Mouse (Mus musculus): ENCODE results near the gene Lyg1.
"Not testable (repeated sequence)": the region's sequence is repeated elsewhere in the genome, so short reads cannot be mapped to it uniquely, and the experiment has no call there.

Gene Lyg1

GRCm38 (mm10) chr1:37957659-37958058 lies at the start of gene Lyg1:
TSS of gene Lyg1 (minus strand) at chr1:37957759.
- DNase-seq, result no peak

DNA sequence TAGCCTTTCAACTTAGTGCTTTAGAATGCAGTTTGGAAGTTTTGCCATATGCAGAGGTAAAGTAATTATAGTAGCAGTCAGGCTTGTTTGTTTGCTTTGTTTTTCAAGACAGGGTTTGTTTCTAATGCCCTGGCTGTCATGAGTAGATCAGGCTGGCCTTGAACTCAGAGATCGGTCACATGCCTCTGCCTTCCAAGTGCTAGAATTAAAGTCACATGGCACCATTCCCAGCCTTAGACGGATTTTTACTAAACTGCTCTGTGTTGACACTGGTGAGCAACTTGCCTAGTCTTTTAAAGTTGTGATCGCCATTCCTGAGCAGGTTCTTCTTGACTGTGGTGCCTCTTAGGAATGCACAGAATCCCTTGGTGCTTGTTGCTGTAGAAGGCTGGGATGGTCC lies 49.2 kb upstream of the Lyg1 start:
- no peak for DNase-seq

GRCm38 (mm10) chr1:38003046-38003445 lies 45.5 kb upstream of the Lyg1 start:
- DNase-seq, result no peak

GRCm38 (mm10) chr1:38001956-38002355 lies 44.4 kb upstream of the Lyg1 start:
- DNase-seq, result no peak

DNA sequence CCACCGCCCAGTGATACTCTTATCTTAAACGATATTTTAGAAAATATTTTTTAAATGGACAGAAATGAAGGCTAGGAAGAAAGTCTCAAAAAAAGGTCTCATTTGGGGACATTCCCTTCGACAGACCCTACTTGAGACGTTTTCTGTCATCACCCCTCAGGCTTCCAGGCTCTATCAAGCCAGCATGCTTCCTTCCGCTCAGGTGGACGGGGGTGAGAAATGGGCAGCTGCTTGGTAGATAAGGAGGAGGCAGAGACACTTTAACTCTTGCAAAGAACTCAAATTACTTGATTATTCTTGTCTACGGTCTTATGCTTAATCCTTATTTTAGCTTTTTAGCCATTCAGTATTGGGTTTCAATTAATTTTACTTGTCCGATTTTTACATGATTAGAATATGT lies 43.3 kb upstream of the Lyg1 start:
- no peak for DNase-seq

GRCm38 (mm10) chr1:37999552-37999951 lies 42.0 kb upstream of the Lyg1 start:
- DNase-seq, result no peak

DNA sequence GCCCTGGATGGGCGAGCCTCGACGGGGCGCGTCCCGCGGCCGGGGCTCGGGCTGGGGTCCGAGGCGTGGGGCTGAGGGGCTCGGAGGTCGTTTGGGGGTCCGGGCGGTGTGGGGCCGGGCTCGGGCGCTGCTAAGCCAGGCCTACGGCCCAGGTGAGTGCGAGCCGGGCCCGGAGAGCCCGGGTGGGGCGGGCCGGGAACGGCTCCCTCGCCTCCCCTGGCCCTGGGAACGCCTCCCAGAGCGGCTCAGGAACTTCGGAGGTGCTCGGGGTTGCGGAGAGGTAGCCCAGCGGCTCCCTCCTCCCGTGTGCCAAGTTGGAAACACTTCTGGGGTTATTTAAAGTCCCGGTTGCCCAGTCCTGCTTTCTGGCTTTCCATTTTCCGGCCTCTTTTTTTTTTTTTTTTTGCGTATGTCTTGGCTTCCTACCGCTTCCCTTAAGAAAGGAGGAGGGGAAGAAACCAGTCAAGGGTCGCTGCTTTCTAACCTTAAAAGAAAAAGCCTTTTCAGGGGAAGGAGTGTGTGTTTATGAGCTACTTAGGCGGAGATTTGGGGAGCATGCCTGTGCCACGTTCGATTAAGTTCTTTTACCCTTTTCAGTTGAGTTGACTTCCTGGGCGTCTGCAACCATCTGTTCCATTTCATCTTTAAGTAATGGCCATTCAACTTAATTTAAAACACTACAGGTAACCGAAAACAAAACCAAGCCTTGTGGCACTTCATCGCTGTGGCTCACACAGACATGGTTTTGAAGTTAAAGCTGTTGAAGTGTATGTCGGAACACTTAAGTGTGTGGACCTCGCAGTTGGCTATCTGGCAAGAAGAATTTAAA lies 41.0 kb upstream of the Lyg1 start:
- DNase-seq, result peak; percentile 12

DNA sequence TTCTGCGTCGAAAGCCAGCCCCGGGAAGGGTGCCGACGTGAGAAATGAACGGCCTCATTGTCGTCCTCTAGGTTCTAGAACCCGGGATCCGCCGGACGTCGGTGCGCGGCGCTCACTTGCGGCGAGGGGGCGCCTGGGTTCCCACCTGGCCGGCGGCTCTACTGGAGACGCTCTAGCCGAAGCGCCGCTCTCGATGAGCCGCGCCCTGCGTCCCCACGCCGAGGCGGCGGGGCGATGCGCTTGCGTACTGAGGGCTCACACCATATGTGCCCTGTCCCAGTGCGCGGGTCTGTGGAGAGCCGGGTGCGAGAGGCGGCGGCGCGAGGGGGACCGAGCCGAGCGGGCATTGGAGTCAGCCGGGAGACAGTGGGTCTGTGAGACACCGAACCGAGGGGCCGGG lies 40.3 kb upstream of the Lyg1 start, which contains the start of the genes Txndc9 and Eif5b:
TSS of gene Txndc9 (minus strand) at position 27 of the 400 bp plus-strand sequence.
TSS of gene Eif5b (plus strand) at position 144 of the 400 bp plus-strand sequence.
- DNase-seq, result peak; percentile 94

DNA sequence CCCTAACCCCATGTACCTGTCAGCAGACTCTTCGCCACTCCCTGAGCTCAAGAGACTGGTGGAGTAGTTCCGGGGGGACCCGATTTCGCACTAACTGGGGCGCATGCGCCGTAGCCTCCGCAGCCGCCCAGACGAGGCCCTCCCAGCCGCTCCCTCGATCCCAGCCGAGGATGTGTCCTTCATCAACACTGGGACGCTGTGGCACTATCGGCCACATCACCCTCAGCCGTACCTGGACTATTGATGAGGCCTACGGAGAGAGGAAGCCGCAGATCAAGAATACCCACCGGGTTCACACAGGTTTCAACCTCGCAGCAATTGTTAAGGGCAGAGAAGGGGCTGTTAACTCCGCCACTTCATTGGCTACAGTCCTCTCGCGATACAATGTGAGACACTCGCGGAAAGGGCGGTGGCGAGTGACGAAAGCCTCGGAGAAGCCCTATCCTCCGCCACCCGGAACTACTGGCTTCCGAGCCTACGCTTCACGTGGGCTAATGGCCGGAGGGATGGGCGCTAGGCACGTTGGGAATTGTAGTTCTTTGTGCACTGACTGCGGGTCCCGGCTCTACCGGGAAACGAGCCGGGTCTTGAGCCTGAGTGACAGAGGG lies 39.4 kb upstream of the Lyg1 start:
- peak; percentile 97 for DNase-seq

DNA sequence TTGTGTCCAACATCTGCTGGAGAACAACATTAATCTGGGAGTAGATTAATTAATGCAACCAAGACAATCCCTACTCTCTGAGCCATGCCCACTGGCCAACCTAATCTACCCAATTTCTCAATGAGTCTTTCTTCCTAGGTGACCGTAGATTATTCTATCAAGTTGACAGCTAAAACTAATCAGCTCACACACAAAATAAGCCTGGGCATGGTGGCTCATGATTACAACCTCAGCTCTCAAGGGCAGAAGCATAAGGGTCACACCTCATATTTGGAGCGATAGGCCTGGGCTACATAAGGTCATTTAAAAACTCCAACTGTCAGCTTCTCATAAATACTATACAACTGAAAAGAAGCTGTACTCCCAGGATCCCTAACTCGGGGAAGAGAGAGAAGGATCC lies 38.7 kb upstream of the Lyg1 start:
- no peak for DNase-seq

DNA sequence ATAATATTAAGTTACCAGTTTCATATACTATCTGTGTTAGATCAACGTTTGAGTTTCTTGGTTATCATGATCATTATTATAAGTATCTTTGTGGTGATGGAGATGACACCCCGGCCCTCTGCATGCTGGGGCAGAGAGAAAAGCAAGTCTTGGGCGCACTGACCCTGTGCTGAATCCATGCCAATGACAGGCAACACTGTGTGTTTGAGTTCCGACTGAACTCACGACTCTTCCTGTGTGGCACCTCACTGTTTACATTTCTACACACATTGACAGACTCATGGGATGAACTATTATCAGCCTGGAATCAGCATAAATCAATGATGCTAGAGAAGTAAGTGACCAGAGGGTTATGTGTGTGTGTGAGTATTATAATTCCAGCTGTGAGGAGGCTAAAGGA lies 30.3 kb upstream of the Lyg1 start:
- no peak for DNase-seq

DNA sequence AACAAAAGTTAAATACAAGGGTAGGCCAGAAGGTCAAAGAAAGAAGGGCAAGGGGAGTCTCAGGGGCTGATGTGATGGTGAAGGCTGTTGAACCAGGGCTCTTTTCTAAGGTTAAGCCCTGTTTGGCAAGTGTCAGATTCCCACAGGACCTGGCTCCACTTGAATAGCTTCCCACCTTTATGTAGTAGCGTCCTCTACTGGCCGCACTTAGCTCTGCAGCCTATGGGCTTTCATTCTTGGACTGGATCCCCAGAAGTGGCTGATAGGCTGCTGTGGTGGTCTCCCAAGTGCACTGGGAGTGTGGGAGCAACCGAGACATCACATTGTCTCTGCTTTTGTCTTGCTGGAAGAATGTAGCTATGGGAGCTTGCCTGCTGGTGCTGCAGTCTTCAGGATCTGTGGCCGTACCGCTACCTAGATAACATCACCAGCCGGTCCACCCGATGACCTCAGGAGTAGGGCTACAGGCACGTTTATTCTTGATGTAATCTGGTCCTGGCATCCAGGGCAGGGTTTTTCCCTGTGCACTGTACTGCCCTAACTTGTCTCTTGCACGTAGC lies 28.3 kb upstream of the Lyg1 start:
- DNase-seq, result peak; percentile 34

DNA sequence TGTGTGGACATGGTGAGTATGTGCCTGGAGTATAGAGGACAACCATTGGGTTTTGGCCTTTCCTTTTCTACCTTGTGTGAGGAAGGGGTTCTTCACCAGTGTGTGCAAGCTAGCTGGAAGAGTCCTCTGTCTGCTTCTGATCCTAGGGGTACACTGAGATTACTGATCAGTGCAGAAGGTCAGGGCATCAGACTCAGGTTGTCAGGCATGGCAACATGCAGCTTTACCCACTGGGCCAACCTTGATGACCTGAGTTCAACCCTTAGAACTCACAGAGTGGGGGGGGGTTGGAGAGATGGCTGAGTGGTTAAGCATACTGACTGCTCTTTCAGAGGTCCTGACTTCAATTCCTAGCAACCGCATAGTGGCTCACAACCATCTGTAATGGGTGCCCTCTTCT lies 26.8 kb upstream of the Lyg1 start:
- no peak for DNase-seq

GRCm38 (mm10) chr1:37977303-37977702 lies 19.7 kb upstream of the Lyg1 start:
- DNase-seq, result no peak

- not testable (repeated sequence) for DNase-seq
Measured at GRCm38 (mm10) chr1:37976666-37977065, 19.1 kb upstream of the Lyg1 start.

- no peak for DNase-seq
Measured at GRCm38 (mm10) chr1:37971520-37971919, 14.0 kb upstream of the Lyg1 start.

- no peak for DNase-seq
Measured at GRCm38 (mm10) chr1:37968746-37969145, 11.2 kb upstream of the Lyg1 start.

DNA sequence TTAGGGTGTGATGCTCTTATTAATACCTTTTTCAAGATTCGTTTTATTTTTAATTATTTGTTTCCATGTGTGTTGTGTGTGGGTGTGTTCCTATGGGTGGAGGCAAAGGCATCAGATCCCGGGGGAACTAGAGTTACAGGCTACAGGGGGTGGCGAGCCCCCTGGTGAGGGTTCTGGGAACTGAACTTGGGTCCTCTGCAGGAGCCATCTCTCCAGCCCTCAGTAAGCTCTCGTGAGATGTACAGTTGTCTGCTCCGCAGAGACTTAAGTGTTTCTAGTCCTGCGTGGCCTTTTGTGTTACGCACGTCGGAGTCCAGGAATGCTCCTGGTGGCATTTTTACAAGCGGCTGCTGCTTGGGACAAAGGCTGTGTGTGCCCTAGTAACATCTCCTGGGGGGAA lies 8.0 kb upstream of the Lyg1 start:
- DNase-seq, result no peak

DNA sequence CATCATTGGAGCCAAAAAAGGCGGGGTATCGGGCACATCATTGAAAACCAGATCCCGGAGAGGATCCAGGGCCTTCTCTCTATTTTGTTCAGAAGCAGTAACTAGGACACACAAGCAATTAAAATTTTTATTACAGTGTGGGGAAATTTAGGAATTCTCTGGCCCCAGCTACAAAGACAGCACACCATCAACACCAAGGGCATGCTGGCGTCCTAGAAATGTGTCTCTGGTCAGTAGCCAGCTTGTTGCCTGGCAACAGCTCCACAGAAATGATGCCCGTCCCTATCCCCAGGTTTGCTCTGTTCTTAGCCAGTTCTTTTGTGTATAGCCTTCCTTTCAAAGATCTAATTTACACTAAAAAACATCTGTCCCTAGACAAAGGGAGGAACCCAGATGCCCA lies 1.9 kb upstream of the Lyg1 start:
- DNase-seq, result peak; percentile 8

GRCm38 (mm10) chr1:37958516-37958915 lies 957 bp upstream of the Lyg1 start:
- DNase-seq, result no peak

- peak; percentile 12 for DNase-seq
Measured at GRCm38 (mm10) chr1:37956690-37957431, 698 bp downstream of the Lyg1 start.

GRCm38 (mm10) chr1:37955251-37955650 lies 2.3 kb downstream of the Lyg1 start:
- no peak for DNase-seq

- DNase-seq, result no peak
Measured at GRCm38 (mm10) chr1:37954786-37955185, 2.8 kb downstream of the Lyg1 start.
